In genomic region chr10:40061926-40062325, GRCm38 (mm10) we compare ENCODE assay signal across 21 mouse cellular contexts. TPM values are rescaled to one million over a fixed set of nuclear protein-coding genes. Genes with fewer than 3 reads are reported as not detected.
DNase-seq lines count a peak whose midpoint lies in the region; ATAC-seq and TF ChIP-seq lines count a peak whose summit lies in the region.
"Had no signal": no experiment of that assay in that cellular context is flagged by ENCODE, and none has a peak within 500 bp of the region (broad histone marks: within the 10 kb centered on the region; RNA-seq: fewer than 3 reads in every experiment).

No protein-coding gene starts in this region.

- H3K27ac ChIP-seq in heart, postnatal 0 days (ENCODE audit: low read depth), result no peak overlapping the region
- peak overlapping the region; percentile 90 for H3K27ac ChIP-seq in kidney, embryonic 15.5 days
- H3K27ac ChIP-seq in liver, embryonic 12.5 days, result 0 out of 2 replicates have a peak overlapping the region, but pooled peaks have one; percentile 20
- no peak overlapping the region for H3K27ac ChIP-seq in forebrain, embryonic 13.5 days
- H3K27ac ChIP-seq: embryonic facial prominence, embryonic 12.5 days; hindbrain, embryonic 12.5 days had no signal

- H3K9ac ChIP-seq in heart, postnatal 0 days (replicated peaks; ENCODE audit: low read depth, low read length), result no peak overlapping the region
- H3K9ac ChIP-seq in kidney, embryonic 15.5 days, result no peak overlapping the region
- H3K9ac ChIP-seq in liver, embryonic 12.5 days, result no peak overlapping the region
- no peak overlapping the region for H3K9ac ChIP-seq in forebrain, embryonic 13.5 days
- H3K9ac ChIP-seq: embryonic facial prominence, embryonic 12.5 days; heart, embryonic 12.5 days; hindbrain, embryonic 12.5 days had no signal

- no peak overlapping the region for H3K4me3 ChIP-seq in heart, postnatal 0 days (ENCODE audit: low read depth, low read length)
- no peak overlapping the region for H3K4me3 ChIP-seq in kidney, embryonic 15.5 days (replicated peaks)
- H3K4me3 ChIP-seq in liver, embryonic 12.5 days, result no peak overlapping the region
- H3K4me3 ChIP-seq in forebrain, embryonic 13.5 days, result no peak overlapping the region
- H3K4me3 ChIP-seq: embryonic facial prominence, embryonic 12.5 days; heart, embryonic 12.5 days; hindbrain, embryonic 12.5 days had no signal

- no peak for TF ChIP-seq EP300 in heart, postnatal 0 days (IDR thresholded peaks at IDR 0.05; ENCODE audit: low read depth)

- ATAC-seq in heart, postnatal 0 days (ENCODE audit: insufficient read depth, low read depth), result no peak
- ATAC-seq in kidney, embryonic 15.5 days (replicated peaks; ENCODE audit: low FRiP score), result no peak
- ATAC-seq in liver, embryonic 12.5 days, result no peak
- ATAC-seq in forebrain, embryonic 13.5 days, result no peak
- ATAC-seq: forebrain, embryonic 16.5 days had no signal

- no peaks in the 10 kb centered on the region; the same call in 1 of the 2 replicates for H3K36me3 ChIP-seq in heart, postnatal 0 days (replicated peaks; ENCODE audit: control insufficient read depth, insufficient read depth, low read length)
- no peaks in the 10 kb centered on the region for H3K36me3 ChIP-seq in kidney, embryonic 15.5 days
- peaks cover 41% of the 10 kb centered on the region for H3K36me3 ChIP-seq in liver, embryonic 12.5 days
- H3K36me3 ChIP-seq in forebrain, embryonic 13.5 days (ENCODE audit: poor library complexity, severe bottlenecking), result no peaks in the 10 kb centered on the region
- H3K36me3 ChIP-seq: embryonic facial prominence, embryonic 12.5 days; heart, embryonic 12.5 days; hindbrain, embryonic 12.5 days had no signal

- DNase-seq in heart, postnatal 0 days (ENCODE audit: low spot score), result peak; percentile 5
- DNase-seq in heart, postnatal 4 days, result no peak
- DNase-seq in kidney, postnatal 14 days, result no peak
- DNase-seq in liver, result no peak
- DNase-seq: adrenal gland, postnatal 10 days; cerebellum, adult 11-12 months; cerebellum, adult 9-10 months; cerebellum, postnatal 25 days; gastrocnemius, postnatal 25 days; heart, postnatal 36 days had no signal

- 74% methylated on average over 5 of the region's 5 CpGs for WGBS in heart, postnatal 0 days
- WGBS in kidney, embryonic 15.5 days, result 70% methylated on average over 5 of the region's 5 CpGs
- WGBS in liver, embryonic 12.5 days (ENCODE audit: insufficient replicate concordance), result 87% methylated on average over 5 of the region's 5 CpGs
- 79% methylated on average over 5 of the region's 5 CpGs for WGBS in forebrain, embryonic 13.5 days

- H3K4me1 ChIP-seq in heart, postnatal 0 days (ENCODE audit: control insufficient read depth, insufficient read depth), result no peaks in the 10 kb centered on the region
- peaks cover 45% of the 10 kb centered on the region for H3K4me1 ChIP-seq in kidney, embryonic 15.5 days
- H3K4me1 ChIP-seq in liver, embryonic 12.5 days, result peaks cover 8% of the 10 kb centered on the region; the same call in 1 of the 2 replicates
- 0 out of 2 replicates have a peak, but pooled peaks cover 3% of the 10 kb centered on the region for H3K4me1 ChIP-seq in forebrain, embryonic 13.5 days
- H3K4me1 ChIP-seq: embryonic facial prominence, embryonic 12.5 days; heart, embryonic 12.5 days; hindbrain, embryonic 12.5 days had no signal

- no peak overlapping the region for H3K4me2 ChIP-seq in heart, postnatal 0 days (ENCODE audit: low read depth, low read length)
- no peak overlapping the region for H3K4me2 ChIP-seq in kidney, embryonic 15.5 days
- H3K4me2 ChIP-seq in liver, embryonic 12.5 days, result no peak overlapping the region
- no peak overlapping the region for H3K4me2 ChIP-seq in forebrain, embryonic 13.5 days
- H3K4me2 ChIP-seq: embryonic facial prominence, embryonic 12.5 days; heart, embryonic 12.5 days; hindbrain, embryonic 12.5 days had no signal

- no peak for TF ChIP-seq CTCF in heart, postnatal 0 days (IDR thresholded peaks at IDR 0.05; ENCODE audit: low read depth)

- H3K9me3 ChIP-seq in heart, postnatal 0 days (replicated peaks; ENCODE audit: control insufficient read depth, low read length), result no peaks in the 10 kb centered on the region
- H3K9me3 ChIP-seq in kidney, embryonic 15.5 days (replicated peaks), result no peaks in the 10 kb centered on the region
- no peaks in the 10 kb centered on the region for H3K9me3 ChIP-seq in liver, embryonic 12.5 days (replicated peaks)
- no peaks in the 10 kb centered on the region for H3K9me3 ChIP-seq in forebrain, embryonic 13.5 days (replicated peaks)
- H3K9me3 ChIP-seq: embryonic facial prominence, embryonic 12.5 days; heart, embryonic 12.5 days; hindbrain, embryonic 12.5 days had no signal

- H3K27me3 ChIP-seq in heart, postnatal 0 days (ENCODE audit: control insufficient read depth, insufficient read depth, low read length), result no peaks in the 10 kb centered on the region
- H3K27me3 ChIP-seq in kidney, embryonic 15.5 days, result no peaks in the 10 kb centered on the region
- H3K27me3 ChIP-seq in liver, embryonic 12.5 days (replicated peaks), result no peaks in the 10 kb centered on the region
- no peaks in the 10 kb centered on the region for H3K27me3 ChIP-seq in forebrain, embryonic 13.5 days
- H3K27me3 ChIP-seq: embryonic facial prominence, embryonic 12.5 days; heart, embryonic 12.5 days; hindbrain, embryonic 12.5 days had no signal

RNA-seq across cellular contexts. Expression of gene Mfsd4b1, which starts 36.9 kb away (rescaled TPM):
- total RNA-seq in heart, postnatal 0 days (2014; rRNA removed; ENCODE audit: low replicate concordance), result 0.97 and 3.8 TPM in 2 replicates
- polyA plus RNA-seq in heart, postnatal 0 days (2015; fragmentation: Nextera tagmentation; extraction: Ambion mirVana), result 2.3 and 2.4 TPM in 2 replicates
- total RNA-seq in heart, postnatal 4 days (2021), result 1 to 10 TPM in 1 of 2 experiments, under 1 TPM in 1; 0.69 to 1.4 TPM
- polyA plus RNA-seq in kidney, embryonic 15.5 days (2015; fragmentation: Nextera tagmentation; extraction: Ambion mirVana), result 5.1 and 5.8 TPM in 2 replicates
- polyA plus RNA-seq in liver, embryonic 12.5 days (2016; fragmentation: Nextera tagmentation; extraction: Ambion mirVana), result 0.19 and 0.42 TPM in 2 replicates
- polyA plus RNA-seq in forebrain, embryonic 13.5 days (2015; fragmentation: Nextera tagmentation; extraction: Ambion mirVana), result not detected in 2 replicates
- total RNA-seq: granulocyte monocyte progenitor cell, adult 5-6 weeks; MEL had no signal
- polyA plus RNA-seq: C2C12; forebrain, embryonic 11.5 days had no signal

Comparison
In these comparisons a context has a peak if more than half of its experiments do, and no peak if none do; other contexts are left out.
1. H3K27ac ChIP-seq: peak in kidney, embryonic 15.5 days (single experiment) and liver, embryonic 12.5 days (single experiment); none in heart, postnatal 0 days (single experiment) and forebrain, embryonic 13.5 days (single experiment).